Mouse (Mus musculus) left cerebral cortex, postnatal 10 days (tissue): ENCODE measurements around the gene Gnb1l. TPM values are rescaled to one million over a fixed set of nuclear protein-coding genes. Genes with fewer than 3 reads are reported as not detected.

ENCODE experiments used
- DNase-seq, 2 experiments: peaks; one replicate each; pipeline ENCODE4 v3.0.0; 2021 to 2022; ENCODE audit warnings: low spot score in 2 of 2, mixed read lengths in 1 of 2; ENCODE audit errors: extremely low spot score in 1 of 2
- intact Hi-C: fragments of 180-260 bp; cut with DNase I; formaldehyde crosslinking; loops from one replicate; pipeline ENCODE4 v1.15.1; 2025
- total RNA-seq, 2 experiments: library from RNA; stranded (reverse); gene quantifications; 2 replicates each; pipeline ENCODE4 v1.2.3; 2021

Gnb1l gene
- 1 to 10 TPM; 7.6 to 8.4 TPM for total RNA-seq

DNA sequence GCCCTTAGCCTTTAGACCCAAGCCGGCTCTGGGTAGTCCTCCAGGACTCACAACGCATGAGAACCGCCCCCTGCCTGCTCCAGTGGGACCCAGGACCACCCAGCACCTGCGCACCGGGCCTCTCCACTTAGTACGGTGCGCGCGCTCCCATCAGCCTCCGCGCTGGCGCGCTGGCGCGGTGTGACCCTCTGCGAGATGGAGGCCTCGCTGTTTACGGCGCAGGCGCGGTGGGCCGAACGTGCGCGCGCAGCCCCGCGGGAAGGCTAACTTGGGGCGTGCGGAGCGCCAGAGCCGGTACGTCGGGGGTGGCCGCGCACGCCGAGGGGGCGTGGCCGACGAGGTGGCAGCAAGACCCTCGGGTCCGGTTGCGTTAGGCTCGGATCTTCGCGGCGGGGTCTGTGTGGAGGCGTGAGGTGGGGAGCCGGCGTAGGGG is at the start of gene Gnb1l, which contains the start of gene Rtl10:
Gnb1l (plus strand) TSS at position 156 of the 433 bp plus-strand sequence.
Rtl10 (plus strand) TSS at position 344 of the 433 bp plus-strand sequence.
- intact Hi-C loops: no loop called here
- peak; percentile 91 to 97 for DNase-seq

DNA sequence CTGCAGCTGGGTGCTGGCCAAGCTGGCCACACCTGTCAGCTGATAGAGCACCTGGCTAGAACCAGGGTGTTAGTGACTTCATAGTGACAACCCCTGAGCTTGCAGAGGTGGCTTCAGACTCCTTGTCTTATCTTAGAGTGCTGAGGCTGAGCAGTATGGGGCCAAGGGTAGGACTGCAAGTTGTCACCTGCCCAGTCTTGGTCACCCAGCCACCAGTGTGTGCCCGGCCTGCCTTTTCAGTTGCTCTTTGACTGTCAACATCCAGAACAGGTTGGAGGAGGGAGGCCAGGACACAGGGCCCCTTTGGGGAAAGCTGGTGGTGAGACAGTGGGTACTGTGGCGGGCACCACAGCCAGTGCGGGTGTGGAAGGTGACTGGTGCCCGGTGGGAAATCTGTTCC is 49.5 kb upstream of the Gnb1l start:
- DNase-seq: no peak
- intact Hi-C loops: loop anchor here (10.0 kb wide), 1 partner anchor 346 kb away; no protein-coding TSS in a partner anchor

GRCm38 (mm10) chr16:18451486-18452181 is 46.9 kb upstream of the Gnb1l start:
- peak; percentile 34 to 70 for DNase-seq
- intact Hi-C loops: no loop called here

DNA sequence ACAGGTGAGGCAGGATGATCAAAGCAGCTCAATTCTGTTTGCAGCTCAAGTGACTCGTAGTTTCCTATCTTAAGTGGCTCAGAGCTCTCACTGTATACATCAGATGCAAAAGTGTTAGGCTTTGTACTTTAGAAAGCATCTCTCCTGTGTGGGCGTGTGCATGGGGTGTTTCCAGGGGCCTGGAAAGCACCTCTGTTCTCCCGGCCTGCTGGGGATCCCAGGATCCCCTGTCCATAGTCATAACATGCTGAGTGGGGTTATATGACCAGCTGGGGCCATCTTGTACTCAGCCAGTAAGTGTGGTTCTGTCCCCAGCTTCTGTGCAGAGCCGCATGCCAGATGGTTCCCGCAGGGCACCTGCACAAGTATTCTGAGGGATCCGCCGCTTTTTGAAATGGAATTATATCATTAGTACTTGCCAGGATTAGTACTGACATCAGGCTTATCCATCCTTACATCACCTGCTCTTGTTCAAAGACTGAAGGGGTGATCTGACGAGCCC is 46.1 kb upstream of the Gnb1l start:
- intact Hi-C loops: no loop called here
- no peak for DNase-seq

- intact Hi-C loops: no loop called here
- peak in 1 of 2 experiments; percentile 68 for DNase-seq
These were observed 44.7 kb upstream of the Gnb1l start for GRCm38 (mm10) chr16:18453846-18454245.

DNA sequence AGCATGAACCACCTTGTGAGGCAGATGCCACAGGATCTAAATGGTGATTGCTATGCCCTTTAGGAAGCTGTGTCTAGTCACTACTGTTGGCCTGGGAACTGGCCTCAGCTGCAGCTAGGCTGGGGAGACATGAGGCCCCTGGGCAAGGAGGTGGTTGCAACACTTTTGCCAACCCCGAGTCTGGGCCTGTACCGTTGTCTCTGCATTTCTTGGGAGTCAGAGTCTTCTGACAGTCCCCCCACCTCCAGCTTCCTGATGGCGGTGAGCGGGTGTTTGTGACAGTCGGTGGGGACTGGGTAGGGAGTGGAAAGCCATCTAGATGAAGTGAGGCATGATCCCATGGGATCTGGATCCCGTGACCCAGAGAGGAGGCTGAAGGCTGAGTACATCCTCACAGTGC is 43.1 kb upstream of the Gnb1l start:
- intact Hi-C loops: no loop called here
- DNase-seq: no peak

GRCm38 (mm10) chr16:18458661-18459060 is 39.9 kb upstream of the Gnb1l start:
- intact Hi-C loops: no loop called here
- DNase-seq: no peak

DNA sequence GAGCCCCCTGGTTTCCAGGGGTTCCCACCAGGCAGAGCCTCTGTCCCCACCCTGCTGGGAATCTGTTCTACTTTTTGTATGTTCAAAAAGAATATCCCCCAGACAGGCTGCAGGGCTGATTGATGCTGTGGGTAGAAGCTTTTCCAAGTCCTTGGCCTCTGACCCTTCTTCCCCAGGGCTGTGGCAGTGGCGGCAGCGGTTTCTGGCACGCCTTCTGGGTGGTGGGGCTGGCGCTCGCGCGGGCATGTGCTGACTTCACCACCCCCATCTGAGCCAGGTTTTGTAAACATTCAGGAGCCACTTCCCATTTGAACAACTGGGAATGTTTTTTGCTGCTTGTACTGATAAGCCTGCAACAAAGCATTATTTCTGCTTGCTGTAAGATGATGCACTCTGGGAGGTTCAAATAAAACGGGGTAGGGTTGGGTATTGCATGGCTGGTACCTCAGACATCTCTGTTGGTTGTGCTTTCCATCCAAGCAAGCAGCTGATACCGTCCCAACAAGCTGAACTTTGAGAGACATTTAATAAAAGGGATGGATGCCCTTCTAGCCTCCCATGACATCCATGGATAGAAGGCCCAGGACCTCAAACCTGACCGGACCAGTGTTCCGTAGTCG is 39.1 kb upstream of the Gnb1l start:
- intact Hi-C loops: no loop called here
- no peak for DNase-seq

- no peak for DNase-seq
- intact Hi-C loops: no loop called here
These were observed 38.5 kb upstream of the Gnb1l start for GRCm38 (mm10) chr16:18459955-18460370.

- DNase-seq: no peak
- intact Hi-C loops: no loop called here
These were observed 37.7 kb upstream of the Gnb1l start for GRCm38 (mm10) chr16:18460826-18461225.

DNA sequence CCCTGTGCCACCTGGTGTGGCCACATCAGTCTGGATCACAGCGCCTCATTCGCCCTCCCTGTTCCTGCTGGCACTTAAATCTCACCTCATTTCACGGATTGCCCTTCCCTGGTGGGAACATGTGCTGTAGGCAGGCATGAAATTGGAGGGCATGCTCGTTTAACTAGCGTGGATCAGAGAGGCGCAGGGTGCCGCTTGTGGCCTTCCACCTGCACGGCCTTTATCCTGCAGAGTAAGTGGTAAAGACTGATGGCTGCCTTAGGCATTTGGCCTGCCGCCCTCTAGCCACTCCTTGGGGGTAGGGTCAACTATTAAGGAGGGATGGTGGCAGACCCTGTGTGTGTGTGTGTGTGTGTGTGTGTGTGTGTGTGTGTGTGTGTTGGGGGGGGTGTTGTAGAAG is 36.5 kb upstream of the Gnb1l start:
- no peak for DNase-seq
- intact Hi-C loops: no loop called here

- intact Hi-C loops: no loop called here
- no peak for DNase-seq
These were observed 35.9 kb upstream of the Gnb1l start for GRCm38 (mm10) chr16:18462598-18462997.

DNA sequence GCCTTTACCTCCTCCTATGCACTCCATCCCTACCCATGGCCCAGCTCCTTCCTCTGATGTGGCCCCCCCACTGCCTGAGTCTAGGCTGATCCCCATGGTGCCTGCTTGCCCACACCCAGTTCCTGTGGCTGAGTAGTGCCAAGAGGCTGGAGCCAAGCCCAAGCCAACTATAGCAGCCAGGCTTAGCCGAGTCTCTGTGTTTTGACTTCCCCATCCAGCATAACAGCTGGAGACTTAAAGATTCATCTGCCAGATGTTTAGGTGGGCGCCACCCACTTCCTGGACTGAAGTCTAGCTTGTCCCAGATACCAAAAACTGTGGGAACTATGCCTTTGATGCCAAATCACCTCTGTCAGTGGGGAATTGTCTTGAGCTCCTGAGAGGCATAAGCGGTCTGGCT is 34.2 kb upstream of the Gnb1l start:
- DNase-seq: peak in 1 of 2 experiments; percentile 69
- intact Hi-C loops: no loop called here

GRCm38 (mm10) chr16:18470829-18471228 is 27.7 kb upstream of the Gnb1l start:
- intact Hi-C loops: no loop called here
- no peak for DNase-seq

- no peak for DNase-seq
These were observed 27.0 kb upstream of the Gnb1l start for GRCm38 (mm10) chr16:18471381-18471955.

GRCm38 (mm10) chr16:18471976-18472375 is 26.5 kb upstream of the Gnb1l start:
- intact Hi-C loops: no loop called here
- no peak for DNase-seq

More at GRCm38 (mm10) chr16:18471381-18471955, 27.0 kb upstream of the Gnb1l start:
- intact Hi-C loops: no loop called here

- DNase-seq: no peak
- intact Hi-C loops: no loop called here
These were observed 26.1 kb upstream of the Gnb1l start for GRCm38 (mm10) chr16:18472416-18472815.

DNA sequence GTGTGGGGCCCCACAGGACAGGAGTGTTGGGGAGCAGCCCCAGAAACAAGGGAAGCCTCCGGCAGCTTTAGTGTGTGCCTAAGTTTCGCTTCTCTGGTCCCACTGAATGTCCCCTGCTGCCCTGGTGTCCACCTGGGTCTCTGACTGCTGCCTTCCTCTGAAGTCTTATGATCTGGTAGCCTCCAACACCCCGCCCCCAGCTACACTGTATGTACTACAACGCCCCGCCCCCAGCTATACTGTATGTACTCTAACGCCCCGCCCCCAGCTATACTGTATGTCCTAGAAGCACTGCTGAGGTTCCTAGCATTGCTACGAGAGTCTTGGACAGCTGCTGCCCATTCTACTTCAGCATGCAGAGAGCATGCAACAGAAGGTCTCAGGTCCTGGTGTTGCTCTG is 25.5 kb upstream of the Gnb1l start:
- no peak for DNase-seq
- intact Hi-C loops: no loop called here

DNA sequence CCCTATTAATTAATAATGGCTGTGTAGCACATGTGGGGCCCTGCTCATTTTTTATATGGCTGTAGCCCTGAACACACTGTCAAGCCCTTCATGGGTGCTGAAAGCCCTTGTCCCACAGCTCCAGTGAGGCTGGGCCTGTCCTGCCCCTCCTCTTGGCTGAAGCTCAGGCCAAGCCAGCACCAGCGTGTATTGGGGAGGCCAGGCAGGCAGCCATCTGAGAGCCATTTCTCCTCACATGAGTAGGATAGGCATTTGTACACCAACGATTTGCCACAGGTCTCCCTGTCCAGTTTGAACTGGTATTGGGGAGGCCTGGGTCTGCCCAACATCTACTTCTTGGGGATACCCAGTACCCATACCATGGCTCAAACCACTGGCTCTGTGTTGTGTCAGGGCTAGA is 24.5 kb upstream of the Gnb1l start:
- DNase-seq: no peak
- intact Hi-C loops: no loop called here

DNA sequence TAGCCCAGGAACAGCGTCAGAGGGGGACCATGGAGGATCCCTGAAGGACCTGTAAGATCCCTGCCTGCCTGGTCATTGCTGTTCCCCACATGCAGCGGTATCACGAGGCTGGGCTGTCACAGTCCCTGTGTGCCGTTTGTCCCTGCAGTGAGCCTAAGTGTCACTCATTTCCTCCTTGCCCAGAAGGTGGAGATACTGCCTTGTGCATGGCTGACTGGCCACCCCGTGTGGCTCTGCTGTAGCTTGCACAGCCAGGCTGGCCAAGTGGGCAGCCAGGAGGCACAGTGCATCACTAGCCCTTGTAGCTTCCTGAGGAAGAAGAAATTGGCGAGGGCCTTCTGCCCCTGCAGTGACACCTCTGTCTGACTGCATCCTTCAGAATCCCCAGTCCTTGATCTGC is 20.5 kb upstream of the Gnb1l start:
- intact Hi-C loops: no loop called here
- no peak for DNase-seq
